Mouse (Mus musculus) activated CD4-positive, CD25-positive, alpha-beta regulatory T cell, adult 9 weeks (primary cell): Measurements from ENCODE around the gene Ptges3. TPM values are rescaled to one million over a fixed set of nuclear protein-coding genes. Genes with fewer than 3 reads are reported as not detected.

Experiments
- polyA plus RNA-seq: library from polyadenylated mRNA; unstranded; fragments of 100-300 nt; shearing (Covaris generic); gene quantifications from one replicate; pipeline ENCODE4 v1.2.1, GENCODE M21; 2017

The Ptges3 gene
- 94.5 TPM for polyA plus RNA-seq

GRCm38 (mm10) chr10:128058601-128059151, at the start of gene Ptges3:
Gene Ptges3 (plus strand): TSS chr10:128058954.

DNA sequence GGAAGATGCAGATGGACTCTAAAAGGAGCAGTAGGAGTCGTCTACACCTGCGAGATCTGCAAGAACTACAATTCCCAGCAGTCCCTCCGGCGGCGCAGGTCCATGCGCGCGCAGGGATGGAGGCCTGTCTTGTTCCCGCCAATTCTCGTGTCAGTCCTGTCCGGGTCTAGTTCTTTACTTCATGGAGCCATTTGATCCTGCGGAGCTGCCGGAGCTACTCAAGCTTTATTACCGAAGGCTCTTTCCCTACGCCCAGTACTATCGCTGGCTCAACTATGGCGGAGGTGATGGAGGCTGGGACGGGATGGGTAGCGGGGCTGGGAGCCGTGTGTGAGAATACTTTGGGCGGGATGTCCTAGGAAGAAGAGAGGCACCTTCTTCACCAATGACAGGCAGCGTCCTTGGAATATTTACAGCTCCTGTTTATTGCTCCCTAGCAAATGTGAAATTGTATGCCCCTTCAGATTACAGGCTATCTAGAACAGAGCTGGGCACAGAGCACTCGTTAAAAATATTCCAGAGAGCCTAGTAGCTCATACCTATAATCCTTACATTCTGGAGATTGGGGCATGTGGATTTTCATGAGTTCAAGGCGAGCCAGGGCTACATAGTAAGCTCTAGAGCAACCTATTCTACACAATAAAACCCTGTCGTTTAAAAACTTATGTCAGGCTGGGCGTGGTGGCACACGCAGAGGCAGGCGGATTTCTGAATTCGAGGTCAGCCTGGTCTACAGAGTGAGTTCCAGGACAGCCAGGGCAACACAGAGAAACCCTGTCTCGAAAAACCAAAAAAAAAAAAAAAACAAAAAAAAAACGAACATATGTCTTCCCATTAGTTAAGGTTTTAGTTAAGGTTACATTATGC, 43.5 kb upstream of the Ptges3 start, which contains the start of gene Prim1:
Prim1 (plus strand) TSS at position 101 of the 867 bp plus-strand sequence.

DNA sequence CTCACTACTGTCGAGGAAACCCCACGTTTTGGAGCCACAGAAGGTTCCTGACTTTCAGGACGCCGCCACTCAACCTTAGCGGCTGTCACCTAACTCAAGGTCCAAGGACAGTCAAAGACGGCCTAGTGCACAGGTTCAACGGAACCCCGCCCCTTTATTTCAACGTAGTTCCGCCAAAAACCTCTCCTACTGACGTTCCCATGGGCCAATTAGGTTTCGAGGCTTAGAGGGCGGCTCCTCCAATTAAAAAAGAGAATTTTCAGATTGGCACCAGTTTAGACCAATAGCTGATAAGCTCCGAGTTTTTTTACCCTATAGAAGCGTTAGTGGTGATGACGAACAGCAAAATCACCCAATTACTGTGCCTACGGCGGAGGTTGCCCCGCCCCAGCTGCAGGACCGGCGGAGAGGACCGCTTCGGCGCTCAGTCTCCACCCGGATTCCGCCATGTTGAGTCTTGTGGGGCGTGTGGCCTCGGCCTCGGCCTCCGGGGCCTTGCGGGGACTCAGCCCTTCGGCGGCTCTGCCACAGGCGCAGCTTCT, 24.2 kb downstream of the Ptges3 start, which contains the start of gene Atp5b:
Atp5b (plus strand) TSS at position 394 of the 542 bp plus-strand sequence.

DNA sequence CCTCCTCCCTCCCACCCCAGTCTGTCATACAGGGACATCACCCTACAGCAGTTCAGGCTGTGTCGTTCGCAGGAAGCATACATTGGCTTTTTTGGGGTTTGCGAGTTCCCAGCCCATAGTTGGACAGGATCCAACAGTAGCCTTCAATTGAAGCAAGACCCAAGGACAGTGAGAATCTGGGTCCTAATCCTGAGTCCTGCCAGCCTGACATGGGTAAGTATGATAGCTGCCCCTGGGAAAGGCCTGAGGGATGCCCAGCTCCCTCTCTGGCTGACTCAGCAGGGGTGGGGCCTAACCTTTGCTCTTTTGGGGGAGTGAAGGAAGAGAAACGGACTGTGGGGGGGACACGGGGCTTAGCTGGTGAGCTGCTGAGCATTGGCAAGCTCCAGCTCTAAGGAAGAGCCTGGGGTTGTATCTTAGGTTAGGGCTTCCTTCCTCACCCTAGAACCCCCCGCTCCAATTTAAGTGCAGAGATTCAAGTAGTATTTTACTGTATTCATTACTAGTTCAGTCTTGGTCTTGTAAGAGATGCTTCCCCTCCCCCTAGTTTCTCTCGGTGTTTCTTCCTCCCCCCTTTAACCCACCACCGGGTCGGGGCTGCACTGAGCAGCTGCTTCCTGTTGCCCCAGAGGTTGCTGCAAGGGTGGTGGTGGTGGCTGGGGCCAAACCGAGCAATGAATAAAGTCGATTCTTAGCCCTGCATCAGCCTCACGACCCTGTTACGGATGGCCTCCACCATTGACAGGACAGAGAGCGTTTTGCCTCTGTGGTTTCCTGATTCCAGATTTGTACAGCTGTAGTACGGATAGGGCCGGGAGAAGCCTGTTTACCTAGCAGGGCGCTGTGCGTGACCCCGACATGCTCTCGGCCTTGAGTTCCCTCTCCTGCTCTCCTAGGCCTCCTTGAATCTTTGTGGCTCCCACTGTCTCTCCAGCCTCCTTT, 33.1 kb downstream of the Ptges3 start, which contains the start of gene Baz2a:
Baz2a (plus strand) TSS at position 14 of the 942 bp plus-strand sequence.

Other genes starting within 250 kb of the Ptges3 start
- not detected for gene Rdh19, start 209.0 kb upstream of the Ptges3 start, polyA plus RNA-seq
- gene Rdh16f2, start 192.5 kb upstream of the Ptges3 start, polyA plus RNA-seq, result not detected
- gene Rdh7, start 170.1 kb upstream of the Ptges3 start, polyA plus RNA-seq, result not detected
- gene Sdr9c7, start 160.4 kb upstream of the Ptges3 start, polyA plus RNA-seq, result not detected
- not detected for gene Hsd17b6, start 51.3 kb upstream of the Ptges3 start, polyA plus RNA-seq
- 20.3 TPM for gene Prim1, start 43.8 kb upstream of the Ptges3 start, polyA plus RNA-seq
- gene Naca, start 23.4 kb upstream of the Ptges3 start, polyA plus RNA-seq, result 675 TPM
- gene Atp5b, start 24.3 kb downstream of the Ptges3 start, polyA plus RNA-seq, result 1,218 TPM
- gene Baz2a, start 32.6 kb downstream of the Ptges3 start, polyA plus RNA-seq, result 80.6 TPM
- gene Rbms2, start 121.3 kb downstream of the Ptges3 start, polyA plus RNA-seq, result 36.9 TPM
- 0.23 TPM for gene Gls2, start 135.5 kb downstream of the Ptges3 start, polyA plus RNA-seq
- gene Spryd4, start 152.9 kb downstream of the Ptges3 start, polyA plus RNA-seq, result 15.9 TPM
- gene Mip, start 166.9 kb downstream of the Ptges3 start, polyA plus RNA-seq, result not detected
- gene Timeless, start 173.1 kb downstream of the Ptges3 start, polyA plus RNA-seq, result 25.1 TPM
- gene Apon, start 195.1 kb downstream of the Ptges3 start, polyA plus RNA-seq, result not detected
- gene Apof, start 209.7 kb downstream of the Ptges3 start, polyA plus RNA-seq, result not detected
- gene Stat2, start 211.6 kb downstream of the Ptges3 start, polyA plus RNA-seq, result 100 TPM
- not detected for gene Il23a, start 239.8 kb downstream of the Ptges3 start, polyA plus RNA-seq
- gene Pan2, start 244.4 kb downstream of the Ptges3 start, polyA plus RNA-seq, result 45.1 TPM